Mouse (Mus musculus) c-Kit-positive CD71-positive TER-119-positive erythroid progenitor cells, embryonic 14.5 days (primary cell): Measurements from ENCODE around the gene Cdkl5.
"Not testable (repeated sequence)": the region's sequence is repeated elsewhere in the genome, so short reads cannot be mapped to it uniquely, and the experiment has no call there.

Experiments used
- DNase-seq: peaks from one replicate; pipeline ENCODE4 v3.0.0-alpha.2; 2013; ENCODE audit warnings: low spot score

The Cdkl5 gene

DNA sequence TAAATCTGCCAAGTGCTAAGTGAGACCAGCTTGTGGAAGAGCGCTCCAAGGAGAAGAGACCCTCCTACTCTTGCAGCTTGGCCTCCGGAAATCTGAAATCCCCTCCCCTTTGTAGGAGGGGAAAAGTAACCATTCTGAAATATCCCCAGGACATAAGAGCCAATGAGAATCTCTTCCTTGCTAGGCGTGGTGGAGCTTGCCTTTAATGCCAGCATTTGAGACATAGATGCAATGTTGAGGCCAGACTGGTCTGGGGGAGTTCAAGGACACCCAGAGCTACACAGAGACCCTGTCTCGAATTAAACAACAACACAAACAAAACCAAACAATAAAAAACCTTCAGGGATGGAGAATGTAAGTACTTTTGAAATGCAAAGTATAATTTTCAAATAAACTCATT, 87.6 kb downstream of the Cdkl5 start, which contains the start of gene Gja6:
Gja6 (minus strand) TSS at position 101 of the 400 bp plus-strand sequence.
- DNase-seq = no peak

DNA sequence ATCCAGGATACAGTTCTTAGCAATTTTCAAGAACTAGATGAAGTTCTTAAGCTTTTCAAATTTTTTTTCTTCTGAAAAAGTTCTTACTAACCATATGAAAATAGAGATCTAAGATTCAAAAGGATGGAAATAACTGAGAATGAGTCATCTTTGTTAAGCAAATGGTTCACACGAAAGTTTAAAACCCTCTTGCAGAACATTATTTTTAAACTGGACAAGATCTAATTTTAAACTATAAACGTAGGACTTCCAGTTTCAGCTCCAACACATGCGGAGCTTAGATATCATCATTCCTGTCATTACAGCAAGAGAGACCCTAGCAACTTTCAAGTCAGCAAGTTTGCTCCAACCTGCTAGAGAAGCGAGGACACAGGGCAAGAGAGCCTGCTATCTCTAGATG, 88.0 kb downstream of the Cdkl5 start:
- no peak for DNase-seq

DNA sequence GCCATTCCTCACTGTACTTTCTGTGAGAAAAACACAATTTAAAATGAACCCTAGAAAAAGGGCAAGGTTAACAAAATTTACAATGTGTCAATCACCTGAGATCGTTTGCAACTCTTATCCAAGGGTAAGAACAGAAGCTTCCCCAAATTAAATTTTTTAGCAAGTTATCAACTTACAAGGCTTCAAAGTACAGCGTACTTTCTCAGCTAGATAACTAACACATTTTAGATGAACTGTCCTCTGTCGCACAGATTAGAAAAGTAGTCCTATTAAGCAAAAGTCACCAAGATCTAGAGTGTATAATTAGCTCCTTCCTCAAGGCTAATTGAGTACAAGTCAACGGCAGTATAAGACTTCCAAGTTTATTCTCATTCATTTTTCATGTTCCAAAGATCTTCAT, 88.6 kb downstream of the Cdkl5 start:
- DNase-seq = no peak

DNA sequence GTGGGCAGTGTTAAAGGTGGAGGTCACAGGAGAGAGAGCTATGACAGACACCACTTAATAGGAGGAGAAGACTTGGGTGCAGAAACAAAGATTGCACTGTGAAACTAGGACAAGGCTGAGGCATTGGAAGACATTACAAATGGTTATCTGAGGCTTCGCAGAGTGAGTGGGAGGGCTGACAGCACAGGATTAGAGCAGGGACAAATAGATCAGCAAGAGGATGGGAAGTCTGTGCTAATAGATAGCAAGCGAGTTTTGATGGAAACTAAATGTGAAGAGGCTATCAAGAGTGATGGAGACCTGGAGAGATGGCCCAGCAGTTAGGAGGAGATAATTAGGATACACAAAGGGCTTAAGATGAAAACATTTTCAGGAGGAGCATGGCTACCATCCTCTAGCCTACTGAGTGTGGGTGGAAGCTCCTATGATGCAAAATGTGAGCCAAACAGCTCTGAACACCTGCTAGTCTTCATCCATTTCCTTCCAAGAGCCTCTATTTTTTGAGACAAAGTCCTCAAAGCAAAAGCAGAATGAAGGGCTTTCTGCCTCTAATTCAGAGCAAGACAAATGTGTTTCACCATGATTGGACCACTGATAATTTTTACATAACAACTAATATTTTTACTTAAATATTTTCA, 89.3 kb downstream of the Cdkl5 start:
- peak; percentile 62 for DNase-seq

DNA sequence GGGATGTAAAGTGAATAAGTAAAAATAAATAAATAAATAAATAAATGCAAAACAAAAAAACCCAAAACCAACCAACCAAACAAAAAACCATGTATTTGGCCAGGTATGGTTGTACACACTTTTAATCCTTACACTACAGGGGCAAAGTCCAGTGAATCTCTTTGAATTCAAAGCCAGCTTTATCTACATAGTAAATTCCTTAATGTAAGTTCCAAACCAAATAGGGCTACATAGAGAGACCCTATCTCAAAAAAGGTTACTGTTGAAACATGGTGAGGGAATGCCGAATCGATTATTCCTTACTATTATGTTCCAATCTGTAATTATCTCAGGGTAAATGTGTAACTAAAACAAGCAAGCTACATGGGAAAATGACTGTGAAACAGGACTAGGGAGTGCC, 93.4 kb downstream of the Cdkl5 start:
- DNase-seq = no peak

DNA sequence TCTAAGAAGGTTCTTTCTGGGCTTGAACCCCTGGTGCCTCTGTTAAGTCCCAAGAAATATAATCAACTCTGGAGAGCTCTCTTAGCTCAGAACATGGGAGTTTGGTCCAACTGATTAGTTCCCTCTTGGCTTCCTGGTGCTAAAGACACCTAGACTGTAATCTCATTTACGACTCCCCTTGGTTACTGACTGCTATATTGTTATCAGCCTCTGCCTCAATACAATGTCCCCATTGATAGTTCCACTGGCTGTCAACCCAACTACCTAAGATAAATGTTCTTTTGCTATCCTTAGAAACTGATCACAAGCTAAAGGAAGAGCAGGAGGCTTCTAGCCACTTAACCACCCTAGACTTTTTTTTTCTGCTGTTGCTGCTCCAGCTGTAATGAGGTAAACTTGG, 102.4 kb downstream of the Cdkl5 start:
- DNase-seq = no peak

DNA sequence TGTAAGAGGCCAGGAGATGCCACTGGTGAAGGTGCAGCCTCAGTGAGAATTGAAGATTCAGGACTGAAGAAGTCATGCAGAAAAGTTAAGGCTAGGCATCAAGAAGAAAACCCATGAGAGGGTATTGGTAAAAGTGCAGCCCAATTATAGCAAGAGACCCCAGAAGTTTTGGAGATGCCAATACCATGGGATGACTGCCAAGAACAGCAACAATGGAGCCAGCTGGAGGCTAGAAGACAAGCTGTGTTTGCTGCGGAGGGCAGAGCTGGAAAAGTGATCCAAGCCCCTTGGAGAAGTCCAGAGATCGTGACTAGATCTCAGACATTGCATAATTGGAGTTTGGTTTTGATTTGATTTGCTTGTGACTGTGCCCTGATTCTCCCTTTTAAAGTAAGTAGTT, 108.2 kb downstream of the Cdkl5 start:
- no peak for DNase-seq

DNA sequence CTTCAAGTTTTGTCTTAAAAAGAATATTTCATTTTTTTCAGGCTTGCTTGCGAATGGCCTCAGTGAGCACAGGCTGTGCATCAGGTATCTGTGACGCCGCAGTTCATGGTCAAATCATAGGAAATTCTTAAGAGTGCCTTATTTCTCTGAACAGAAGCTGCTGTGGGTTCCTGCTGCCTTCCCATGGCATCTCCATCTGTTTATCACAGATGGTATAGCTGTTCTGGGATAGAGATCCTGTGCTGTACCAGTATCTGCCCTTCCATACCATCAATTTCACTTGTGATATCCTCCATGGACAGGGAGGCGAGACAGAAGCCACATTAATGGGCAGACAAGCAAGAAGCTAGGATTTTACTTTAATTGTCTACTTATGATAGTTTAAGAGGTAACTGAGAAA, 127.9 kb downstream of the Cdkl5 start:
- no peak for DNase-seq

DNA sequence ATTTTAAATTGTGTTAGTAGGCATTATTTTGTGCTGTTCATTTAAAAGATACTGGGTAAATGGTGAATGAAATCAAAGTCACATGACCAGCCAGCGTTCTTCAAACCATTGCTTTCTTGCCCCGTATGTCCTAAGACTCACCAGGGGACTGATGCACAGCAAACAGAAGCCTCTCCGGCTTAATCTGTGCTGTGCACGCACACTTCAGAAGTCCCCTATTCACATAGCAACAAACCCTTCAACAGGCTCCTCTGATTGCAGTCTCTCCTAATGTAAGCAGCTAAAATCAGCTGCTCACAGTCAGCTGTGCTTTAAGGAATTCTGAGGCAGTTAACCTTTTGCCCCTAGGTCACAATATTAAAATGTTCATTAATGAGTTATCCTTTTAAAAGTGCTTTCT, 129.5 kb downstream of the Cdkl5 start:
- no peak for DNase-seq

DNA sequence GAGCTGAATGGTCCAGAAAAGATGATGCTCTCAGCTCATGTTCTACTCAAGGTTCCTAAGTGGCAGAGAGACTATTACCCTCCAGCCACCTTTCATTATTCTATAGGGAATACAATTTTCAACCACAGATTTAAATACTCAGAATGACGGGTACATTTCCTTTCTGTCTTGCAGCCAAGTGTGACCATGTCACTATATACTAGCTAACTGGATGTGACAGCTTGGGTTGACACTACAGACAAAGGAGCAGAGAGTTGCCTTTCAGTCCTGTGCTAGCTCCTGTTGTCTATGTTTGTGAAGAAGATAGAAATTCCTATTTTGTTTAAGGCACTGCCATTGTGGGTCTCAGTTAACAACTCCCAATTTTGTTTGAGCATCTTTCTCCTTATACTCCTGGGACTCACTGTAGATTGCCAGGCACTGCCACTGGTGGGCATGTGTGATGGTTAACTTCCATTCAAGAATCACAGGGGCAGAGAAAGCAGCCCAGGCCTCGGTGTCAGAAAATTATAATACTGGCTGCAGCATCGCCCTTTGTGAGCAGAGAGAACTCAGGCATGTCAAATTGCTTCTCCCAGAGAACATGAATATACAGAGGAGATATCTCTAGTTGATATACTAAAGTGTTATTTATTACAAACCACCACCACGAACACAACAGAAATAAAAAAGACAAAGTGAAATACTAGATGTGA, 130.7 kb downstream of the Cdkl5 start:
- DNase-seq = no peak

DNA sequence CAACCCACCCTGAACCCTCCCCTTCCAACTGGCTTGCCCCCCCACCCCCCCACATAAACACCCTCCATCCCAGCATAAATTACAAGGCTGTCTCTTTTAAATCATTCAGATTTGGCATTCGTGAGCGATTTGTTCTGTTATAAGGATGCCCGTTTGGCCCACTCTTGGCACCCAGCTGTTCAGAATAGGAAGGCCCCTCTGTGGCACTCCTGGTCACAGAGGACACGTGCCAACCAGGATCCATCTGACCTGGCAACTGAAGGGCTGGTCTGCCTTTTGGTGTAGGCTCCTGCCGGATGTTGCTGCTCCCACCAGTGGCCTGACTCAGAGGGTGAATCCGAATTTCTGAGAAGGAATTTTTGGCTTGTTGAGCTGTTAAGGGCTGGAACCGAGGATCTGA, 186.3 kb downstream of the Cdkl5 start:
- DNase-seq = no peak

DNA sequence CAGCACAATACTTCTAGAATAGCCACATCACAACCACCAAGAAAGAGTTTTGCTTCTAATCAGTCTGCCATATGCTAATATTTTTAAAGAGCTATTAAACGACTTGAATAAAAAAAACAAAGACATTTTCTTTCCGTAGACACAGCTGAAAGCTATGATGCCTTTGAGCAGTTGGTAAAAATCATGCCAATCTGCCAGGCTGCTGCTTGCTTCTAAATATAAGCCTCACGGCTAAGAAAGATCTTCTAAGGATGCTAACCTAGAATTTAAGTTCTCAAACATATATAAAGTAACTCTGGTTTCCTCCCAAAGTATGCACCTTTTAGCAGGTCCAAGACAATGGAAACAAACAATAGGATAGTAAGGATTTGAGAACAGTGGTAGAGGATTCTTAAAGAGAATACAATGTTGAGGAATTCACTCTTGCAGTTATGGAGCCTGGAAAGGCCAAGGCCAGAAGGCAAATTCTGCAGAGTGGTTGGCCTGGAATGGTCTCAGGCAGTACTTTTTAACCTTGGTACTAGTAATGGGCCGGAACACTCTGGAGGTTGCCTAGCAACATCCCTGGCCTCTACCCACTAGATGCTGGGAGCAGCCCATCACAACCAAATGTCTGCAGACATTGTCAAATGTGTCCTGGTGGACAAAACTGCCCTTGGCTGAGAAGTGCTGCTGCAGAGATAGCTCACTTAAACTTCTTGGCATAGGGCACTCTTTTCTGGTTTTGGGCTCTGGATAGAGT, 189.9 kb downstream of the Cdkl5 start:
- no peak for DNase-seq

DNA sequence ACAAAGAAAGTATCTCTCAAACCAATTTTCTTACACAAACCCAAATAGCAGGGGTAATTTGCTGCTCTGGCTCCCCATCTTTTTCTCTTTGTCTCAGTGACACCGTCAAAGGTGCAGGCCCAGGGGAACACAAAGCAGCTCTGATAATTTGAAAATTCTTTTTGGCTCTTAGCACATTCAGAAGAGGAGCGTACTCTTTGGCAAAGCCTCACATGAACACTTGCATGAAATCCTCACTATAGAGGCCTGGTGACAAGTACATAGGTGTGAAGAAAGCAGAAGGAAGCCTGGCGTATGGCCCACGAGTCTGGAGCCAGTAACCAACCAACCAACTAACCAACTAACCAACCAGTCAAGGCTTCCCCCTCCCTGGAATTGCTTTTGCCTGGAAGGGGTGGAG, 199.6 kb downstream of the Cdkl5 start:
- no peak for DNase-seq

DNA sequence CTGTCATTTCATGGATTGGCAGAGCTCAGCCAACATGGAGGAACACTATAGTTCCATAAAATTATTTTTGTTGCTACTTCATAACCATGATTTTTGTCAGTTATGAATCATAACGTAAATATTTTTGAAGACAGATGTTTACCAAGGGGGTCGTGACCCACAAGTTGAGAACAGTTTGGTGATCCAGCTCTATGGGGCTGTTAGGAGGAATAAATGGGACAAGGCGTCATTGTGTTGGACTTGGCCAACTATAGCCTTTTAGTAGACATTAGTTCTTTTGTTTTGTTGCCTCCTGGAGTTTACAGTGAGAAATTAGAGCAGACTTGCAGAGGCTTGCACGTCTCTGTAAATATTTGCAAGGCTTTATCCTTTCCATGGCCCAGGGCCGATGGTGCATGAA, 212.2 kb downstream of the Cdkl5 start:
- DNase-seq = no peak

DNA sequence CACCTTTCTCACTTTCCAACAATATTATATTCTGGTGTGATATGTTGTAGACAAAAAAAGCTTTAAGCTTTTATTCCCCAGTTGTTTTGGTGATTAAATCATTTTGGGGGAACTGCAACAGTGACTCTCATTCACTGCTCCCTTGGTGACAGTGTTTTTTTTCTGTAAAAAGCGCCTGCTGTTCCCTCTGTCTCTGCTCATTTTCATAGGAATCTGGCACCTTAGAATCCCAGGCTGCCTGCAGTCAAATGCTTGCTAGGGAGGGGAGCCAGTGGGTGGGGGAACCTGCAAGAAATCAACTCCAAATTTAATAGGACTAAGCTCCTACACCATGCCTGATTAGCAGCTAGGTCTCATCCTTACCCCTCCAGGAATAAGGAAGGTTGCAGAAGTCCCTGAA, 221.5 kb downstream of the Cdkl5 start:
- DNase-seq = no peak

DNA sequence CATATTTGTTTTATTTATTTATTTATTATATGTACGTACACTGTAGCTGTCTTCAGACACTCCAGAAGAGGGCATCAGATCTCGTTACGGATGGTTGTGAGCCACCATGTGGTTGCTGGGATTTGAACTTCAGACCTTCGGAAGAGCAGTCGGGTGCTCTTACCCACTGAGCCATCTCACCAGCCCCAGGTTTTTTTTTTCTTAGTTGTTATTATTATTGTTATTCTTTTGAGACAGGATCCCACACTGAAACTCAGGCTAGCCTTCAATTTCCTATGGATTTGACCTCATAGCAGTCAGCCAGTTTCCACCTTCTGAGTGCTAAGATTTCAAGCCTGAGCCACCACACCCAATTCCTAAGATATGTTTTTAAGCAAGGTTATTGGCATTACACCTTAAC, 224.9 kb downstream of the Cdkl5 start:
- DNase-seq = not testable (repeated sequence)

DNA sequence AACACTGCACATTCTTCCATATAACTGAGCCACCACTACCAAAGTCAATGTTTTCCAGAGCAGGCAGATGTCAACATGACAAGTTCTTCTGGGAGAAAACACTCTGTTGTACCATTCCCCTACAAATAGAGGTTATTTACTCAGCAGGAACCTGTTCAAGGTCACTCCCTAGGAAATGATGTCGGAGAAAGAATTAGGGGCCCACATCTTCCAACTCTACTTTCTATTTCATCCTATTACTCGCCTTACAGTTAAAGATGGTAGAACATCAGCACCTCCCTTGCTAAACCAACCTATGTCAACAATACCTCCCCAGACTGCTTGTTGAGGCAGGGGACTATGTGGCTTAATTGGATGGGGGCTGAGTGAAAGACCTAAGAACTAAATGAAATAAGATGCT, 226.8 kb downstream of the Cdkl5 start, which contains the start of gene Rs1:
Rs1 (plus strand) TSS at position 301 of the 400 bp plus-strand sequence.
- DNase-seq = no peak

DNA sequence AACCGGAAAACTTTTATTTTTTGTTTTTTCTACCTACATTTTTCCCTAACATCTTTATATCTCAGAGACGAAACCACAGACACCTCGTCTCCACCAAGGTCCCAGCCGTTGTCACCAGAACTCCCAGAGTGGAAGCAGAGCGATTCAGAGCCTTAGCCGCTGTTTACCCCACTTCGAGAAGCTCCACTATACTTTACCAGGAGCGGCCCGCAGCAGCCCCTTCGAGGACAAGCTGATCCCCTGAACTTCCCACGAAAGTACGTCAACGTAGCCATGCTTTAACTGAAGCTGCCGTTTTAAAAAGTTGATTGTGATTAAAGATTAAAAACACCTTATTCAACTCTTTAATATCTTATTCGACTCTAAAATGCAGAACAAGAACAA, 228.3 kb downstream of the Cdkl5 start:
- DNase-seq = no peak

DNA sequence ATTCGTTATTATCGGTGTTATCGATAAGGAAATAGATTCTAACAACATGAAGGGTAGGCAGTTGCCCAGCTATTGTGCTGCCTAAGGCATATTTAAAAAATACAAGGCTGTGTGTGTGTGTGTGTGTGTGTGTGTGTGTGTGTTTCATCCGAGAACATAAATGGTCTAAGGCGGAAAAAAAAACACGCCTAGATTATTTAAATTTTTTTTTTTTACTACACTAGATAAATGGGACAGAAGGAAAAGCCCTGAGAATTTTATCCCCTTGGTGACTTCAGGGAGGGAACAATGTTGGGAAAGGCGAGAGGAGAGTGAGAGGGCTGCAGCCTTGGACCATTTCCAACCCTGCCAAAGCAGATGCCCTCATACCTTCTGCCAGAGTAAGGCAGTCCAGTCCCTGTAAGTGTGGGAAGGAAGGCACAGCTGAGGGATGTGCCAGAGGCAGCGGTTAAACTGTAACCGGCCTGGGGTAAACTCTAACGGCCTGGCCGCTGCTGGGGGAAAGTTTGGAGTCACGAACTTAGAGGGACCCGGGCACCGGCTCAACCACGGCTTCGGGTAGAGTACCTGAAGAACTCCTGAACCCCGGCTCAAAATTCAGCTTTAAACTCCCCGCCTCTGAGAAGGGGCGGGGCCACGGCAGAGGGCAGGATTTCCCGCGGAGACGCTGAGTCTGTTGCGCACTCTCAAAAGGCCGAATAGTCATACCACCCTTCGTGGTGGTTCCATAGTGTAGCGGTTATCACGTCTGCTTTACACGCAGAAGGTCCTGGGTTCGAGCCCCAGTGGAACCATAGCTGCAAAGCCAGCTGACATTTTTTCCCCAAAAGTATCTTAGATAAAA, 228.9 kb downstream of the Cdkl5 start:
- peak; percentile 86 for DNase-seq

DNA sequence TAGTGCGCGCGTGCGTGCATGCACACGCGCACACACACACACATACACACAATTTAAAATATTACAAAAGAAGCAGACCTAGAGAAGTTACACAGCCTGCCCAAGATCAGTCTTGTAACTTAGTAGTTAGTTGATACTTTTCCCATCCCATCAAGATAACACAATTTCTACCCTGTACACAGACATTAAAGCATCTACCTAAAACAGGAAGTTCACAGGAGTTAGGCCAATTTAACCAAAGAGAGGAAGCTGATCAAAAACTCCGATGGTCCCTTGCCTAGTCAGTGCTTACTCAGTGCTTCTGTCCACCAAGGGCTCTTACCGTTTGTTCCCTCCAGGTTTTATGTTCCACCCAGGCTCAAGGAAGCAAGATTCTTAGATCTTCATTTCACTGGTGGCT, 243.7 kb downstream of the Cdkl5 start:
- no peak for DNase-seq

DNA sequence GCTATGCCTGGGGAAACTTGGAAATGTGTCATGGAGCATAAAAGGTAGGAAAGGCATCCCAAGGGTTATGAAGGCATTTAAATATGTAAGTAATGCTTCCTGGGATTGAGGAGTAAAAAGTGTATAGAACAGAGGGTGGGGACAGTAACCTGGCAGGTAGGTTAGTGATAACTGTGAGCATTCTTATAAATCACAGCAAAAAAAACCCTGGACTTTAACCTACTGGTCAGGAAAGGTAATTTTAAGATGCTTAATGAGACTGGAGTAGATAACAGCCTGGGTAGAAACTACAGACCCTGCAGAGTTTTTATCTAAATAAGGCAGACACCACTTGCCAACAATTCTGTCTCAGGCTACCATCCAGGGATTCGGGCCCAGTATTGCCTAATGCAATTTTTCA, 245.9 kb downstream of the Cdkl5 start:
- DNase-seq = no peak

DNA sequence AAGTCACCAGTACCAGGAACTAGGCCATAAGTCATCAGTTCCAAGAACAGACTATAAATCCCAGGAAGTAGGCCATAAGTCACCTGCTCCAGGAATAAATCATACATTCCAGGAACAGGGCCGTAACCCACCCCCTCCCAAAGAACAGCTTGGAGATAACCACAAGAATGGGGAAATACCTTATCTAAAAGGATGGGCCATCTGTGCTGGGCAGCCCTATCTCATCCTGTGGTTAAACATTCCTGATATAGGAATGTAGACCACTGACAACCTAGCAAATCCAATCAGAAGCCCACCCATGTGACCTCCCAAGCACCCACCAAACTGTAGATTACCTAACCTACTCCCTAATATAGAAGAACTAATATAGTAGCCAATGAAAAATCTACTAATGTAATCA, 249.1 kb downstream of the Cdkl5 start:
- DNase-seq = no peak
